In genomic region chr2:163663930-163664329, GRCm38 (mm10) we compare ENCODE assay signal across 20 mouse cellular contexts. TPM values are rescaled to one million over a fixed set of nuclear protein-coding genes. Genes with fewer than 3 reads are reported as not detected.
A peak's percentile ranks its signal among the peaks of the same experiment; 100 is the strongest.
DNase-seq lines count a peak whose midpoint lies in the region; ATAC-seq and TF ChIP-seq lines count a peak whose summit lies in the region.
"Had no signal": no experiment of that assay in that cellular context is flagged by ENCODE, and none has a peak within 500 bp of the region (broad histone marks: within the 10 kb centered on the region; RNA-seq: fewer than 3 reads in every experiment).

No protein-coding gene starts in this region.

- no peak overlapping the region for H3K4me3 ChIP-seq in heart, postnatal 0 days (ENCODE audit: low read depth, low read length)
- no peak overlapping the region for H3K4me3 ChIP-seq in midbrain, postnatal 0 days (ENCODE audit: low read depth, low read length)
- H3K4me3 ChIP-seq: embryonic facial prominence, embryonic 13.5 days; limb, embryonic 12.5 days; liver, embryonic 13.5 days; lung, embryonic 15.5 days; neural tube, embryonic 15.5 days had no signal

- no peak overlapping the region for H3K4me2 ChIP-seq in heart, postnatal 0 days (ENCODE audit: low read depth, low read length)
- H3K4me2 ChIP-seq in midbrain, postnatal 0 days (ENCODE audit: low read depth, low read length, poor library complexity, severe bottlenecking): no peak overlapping the region
- H3K4me2 ChIP-seq: embryonic facial prominence, embryonic 13.5 days; limb, embryonic 12.5 days; liver, embryonic 13.5 days; lung, embryonic 15.5 days; neural tube, embryonic 15.5 days had no signal

- no peak for DNase-seq in heart, postnatal 0 days (ENCODE audit: low spot score)
- DNase-seq in heart, adult 11 months: no peak
- DNase-seq in 3134 (ENCODE audit: extremely low read depth, insufficient read length, low spot score) (peak; percentile 23), 416B (ENCODE audit: low read depth) (peak; percentile 70)
- DNase-seq in brain, adult 2 months (ENCODE audit: low read depth, low spot score): peak; percentile 78
- no peak for DNase-seq in kidney, adult 9 months
- DNase-seq in kidney, adult 11 months: no peak
- DNase-seq in midbrain, postnatal 0 days (ENCODE audit: low spot score): no peak
- DNase-seq: adrenal gland, postnatal 25 days; cerebellum, adult 9-10 months; gastrocnemius, postnatal 36 days; heart, postnatal 14 days; liver, embryonic 13.5 days; retina, postnatal 1 day; right cerebral cortex, postnatal 4 days had no signal

- peaks cover 34% of the 10 kb centered on the region for H3K4me1 ChIP-seq in heart, postnatal 0 days (ENCODE audit: control insufficient read depth, insufficient read depth)
- H3K4me1 ChIP-seq in midbrain, postnatal 0 days (ENCODE audit: insufficient read depth, low read length): 0 out of 2 replicates have a peak, but pooled peaks cover 3% of the 10 kb centered on the region

- H3K27me3 ChIP-seq in heart, postnatal 0 days (ENCODE audit: control insufficient read depth, insufficient read depth, low read length): no peaks in the 10 kb centered on the region
- no peaks in the 10 kb centered on the region for H3K27me3 ChIP-seq in midbrain, postnatal 0 days (ENCODE audit: insufficient read depth, low read length)
- H3K27me3 ChIP-seq: embryonic facial prominence, embryonic 13.5 days; limb, embryonic 12.5 days; liver, embryonic 13.5 days; lung, embryonic 15.5 days; neural tube, embryonic 15.5 days had no signal

- H3K9me3 ChIP-seq in heart, postnatal 0 days (replicated peaks; ENCODE audit: control insufficient read depth, low read length): no peaks in the 10 kb centered on the region
- no peaks in the 10 kb centered on the region for H3K9me3 ChIP-seq in midbrain, postnatal 0 days (ENCODE audit: low read length)
- H3K9me3 ChIP-seq: embryonic facial prominence, embryonic 13.5 days; limb, embryonic 12.5 days; liver, embryonic 13.5 days; lung, embryonic 15.5 days; neural tube, embryonic 15.5 days had no signal

- TF ChIP-seq CTCF in heart, postnatal 0 days (IDR thresholded peaks at IDR 0.05; ENCODE audit: low read depth): no peak
- no peak for TF ChIP-seq CTCF in midbrain, postnatal 0 days (IDR thresholded peaks at IDR 0.05)

- TF ChIP-seq EP300 in heart, postnatal 0 days (IDR thresholded peaks at IDR 0.05; ENCODE audit: low read depth): no peak

- H3K36me3 ChIP-seq in heart, postnatal 0 days (replicated peaks; ENCODE audit: control insufficient read depth, insufficient read depth, low read length): no peaks in the 10 kb centered on the region; the same call in 1 of the 2 replicates
- H3K36me3 ChIP-seq in midbrain, postnatal 0 days (ENCODE audit: insufficient read depth, low read length): no peaks in the 10 kb centered on the region
- H3K36me3 ChIP-seq: embryonic facial prominence, embryonic 13.5 days; lung, embryonic 15.5 days; neural tube, embryonic 15.5 days had no signal

- ATAC-seq in heart, postnatal 0 days (ENCODE audit: insufficient read depth, low read depth): no peak
- ATAC-seq in midbrain, postnatal 0 days (ENCODE audit: low FRiP score): no peak
- ATAC-seq: hindbrain, postnatal 0 days had no signal

- peak overlapping the region; percentile 27; the same call in 1 of the 2 replicates for H3K27ac ChIP-seq in heart, postnatal 0 days (ENCODE audit: low read depth)
- H3K27ac ChIP-seq in midbrain, postnatal 0 days (ENCODE audit: low read depth, low read length): no peak overlapping the region
- H3K27ac ChIP-seq: embryonic facial prominence, embryonic 13.5 days; hindbrain, postnatal 0 days; limb, embryonic 12.5 days; liver, embryonic 13.5 days; lung, embryonic 15.5 days; neural tube, embryonic 15.5 days had no signal

- no peak overlapping the region for H3K9ac ChIP-seq in heart, postnatal 0 days (replicated peaks; ENCODE audit: low read depth, low read length)
- H3K9ac ChIP-seq in midbrain, postnatal 0 days (replicated peaks; ENCODE audit: low read length, poor library complexity, severe bottlenecking): no peak overlapping the region
- H3K9ac ChIP-seq: embryonic facial prominence, embryonic 13.5 days; limb, embryonic 12.5 days; liver, embryonic 13.5 days; lung, embryonic 15.5 days; neural tube, embryonic 15.5 days had no signal

- WGBS in heart, postnatal 0 days: 67% methylated on average over 3 of the region's 3 CpGs
- WGBS in midbrain, postnatal 0 days: 48% methylated on average over 3 of the region's 3 CpGs

RNA-seq across cellular contexts. Expression of gene Pkig, which starts 5.7 kb away (rescaled TPM):
- total RNA-seq in heart, postnatal 0 days (2014; rRNA removed; ENCODE audit: low replicate concordance): 363 and 431 TPM in 2 replicates
- polyA plus RNA-seq in heart, postnatal 0 days (2015; fragmentation: Nextera tagmentation; extraction: Ambion mirVana): 495 and 511 TPM in 2 replicates
- total RNA-seq in midbrain, postnatal 0 days (2014; rRNA removed): 90.5 and 102 TPM in 2 replicates
- polyA plus RNA-seq in midbrain, postnatal 0 days (2015; fragmentation: Nextera tagmentation; extraction: Ambion mirVana): 153 and 161 TPM in 2 replicates

RNA-seq across cellular contexts. Expression of gene Serinc3, which starts 19.0 kb away (rescaled TPM):
- total RNA-seq in heart, postnatal 0 days (2014; rRNA removed; ENCODE audit: low replicate concordance): 181 and 193 TPM in 2 replicates
- 61.3 and 62.4 TPM in 2 replicates for polyA plus RNA-seq in heart, postnatal 0 days (2015; fragmentation: Nextera tagmentation; extraction: Ambion mirVana)
- 96.1 and 101 TPM in 2 replicates for total RNA-seq in midbrain, postnatal 0 days (2014; rRNA removed)
- polyA plus RNA-seq in midbrain, postnatal 0 days (2015; fragmentation: Nextera tagmentation; extraction: Ambion mirVana): 35.9 and 36.9 TPM in 2 replicates

Comparison
In these comparisons a context has a peak if more than half of its experiments do, and no peak if none do; other contexts are left out.
1. DNase-seq: peak in 3134 (single experiment), 416B (single experiment) and brain, adult 2 months (single experiment); none in heart, postnatal 0 days (single experiment), heart, adult 11 months (single experiment), kidney, adult 9 months (single experiment), kidney, adult 11 months (single experiment) and midbrain, postnatal 0 days (single experiment).